Mouse (Mus musculus): Measurements from ENCODE around the gene Spout1.
"Not testable (repeated sequence)": the region's sequence is repeated elsewhere in the genome, so short reads cannot be mapped to it uniquely, and the experiment has no call there.

The Spout1 gene

DNA sequence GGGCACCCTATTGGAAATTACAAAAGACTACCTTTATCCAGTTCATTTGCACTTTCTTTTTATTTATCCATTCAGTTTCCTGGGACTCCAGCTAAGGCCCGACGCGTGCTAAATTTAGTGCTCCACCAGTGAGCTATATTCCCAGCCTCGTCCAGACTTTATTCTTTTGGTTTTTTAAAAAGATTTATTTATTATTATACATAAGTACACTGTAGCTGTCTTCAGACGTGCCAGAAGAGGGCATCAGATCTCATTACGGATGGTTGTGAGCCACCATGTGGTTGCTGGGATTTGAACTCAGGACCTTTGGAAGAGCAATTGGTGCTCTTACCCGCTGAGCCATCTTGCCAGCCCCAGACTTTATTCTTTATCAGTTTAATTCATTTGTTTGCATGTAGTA is 452 bp upstream of the Spout1 start:
- not testable (repeated sequence) for DNase-seq (ENCODE audit: low spot score)

DNA sequence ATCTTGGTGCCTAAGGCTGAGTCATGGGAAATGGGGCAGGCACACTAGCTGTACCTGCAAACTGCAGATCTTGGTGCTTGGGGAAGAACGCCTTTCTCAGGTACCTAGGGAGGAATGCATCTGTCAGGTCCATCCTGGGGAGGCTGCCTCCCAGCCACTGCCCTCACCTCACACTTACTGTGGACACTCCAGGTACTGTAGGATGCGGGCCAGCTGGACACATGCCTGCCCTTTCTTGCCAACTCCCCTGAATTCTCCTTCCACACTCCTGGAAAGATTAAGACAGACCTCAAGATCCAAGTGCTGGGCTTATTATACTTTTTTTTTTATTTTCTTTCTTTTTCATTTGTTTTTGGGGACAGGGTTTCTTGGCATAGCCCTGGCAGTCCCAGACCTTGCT is 1.7 kb downstream of the Spout1 start:
- DNase-seq (ENCODE audit: low spot score), result no peak

DNA sequence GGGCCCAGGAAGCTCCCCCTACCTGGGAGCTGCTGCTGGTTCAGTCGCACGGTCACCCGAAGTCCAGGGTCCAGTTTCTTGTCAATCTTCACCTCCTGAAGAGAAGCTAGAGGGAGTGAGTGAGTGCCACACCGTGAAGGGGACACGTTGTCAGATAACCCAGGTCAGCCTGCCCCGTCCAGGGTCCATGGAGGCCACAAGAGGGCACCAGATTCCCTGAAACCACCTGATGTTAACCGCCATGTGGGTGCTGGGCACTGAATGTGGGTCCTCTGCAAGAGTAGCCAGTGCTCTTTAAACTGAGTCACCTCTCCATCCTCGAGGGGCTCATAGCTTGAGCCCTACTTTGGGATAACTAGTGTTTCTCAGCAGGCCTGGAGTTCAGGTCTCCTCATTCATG is 2.4 kb downstream of the Spout1 start:
- DNase-seq (ENCODE audit: low spot score), result no peak

DNA sequence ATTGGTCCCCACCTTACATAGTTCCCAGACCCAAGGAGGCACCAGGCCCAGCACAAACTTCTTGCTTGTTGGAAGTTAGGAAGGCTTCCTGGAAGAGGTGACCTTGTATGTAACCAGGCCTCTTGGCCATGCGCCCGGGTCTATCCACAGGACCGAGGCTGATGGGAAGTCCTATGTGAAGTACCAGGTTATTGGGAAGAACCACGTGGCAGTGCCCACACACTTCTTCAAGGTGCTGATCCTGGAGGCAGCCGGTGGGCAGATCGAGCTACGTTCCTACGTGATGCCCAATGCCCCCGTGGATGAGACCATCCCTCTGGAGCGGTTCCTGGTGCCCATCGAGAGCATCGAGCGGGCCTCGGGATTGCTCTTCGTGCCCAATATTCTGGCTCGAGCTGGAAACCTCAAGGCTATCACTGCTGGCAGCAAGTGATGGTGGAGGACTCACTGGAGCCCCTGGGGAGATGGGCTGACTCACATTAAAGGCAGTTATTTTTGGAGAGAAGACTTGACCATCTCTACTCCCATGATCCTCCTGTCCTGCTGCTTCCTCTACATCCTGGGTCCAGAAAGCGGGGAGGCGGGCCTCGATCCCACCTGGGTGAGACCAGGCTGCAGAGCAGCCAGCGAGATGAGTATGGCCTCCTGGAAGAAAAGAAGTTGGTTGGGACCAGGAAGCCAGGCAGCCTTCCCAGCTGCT is 4.6 kb downstream of the Spout1 start:
- no peak for DNase-seq (ENCODE audit: low spot score)

DNA sequence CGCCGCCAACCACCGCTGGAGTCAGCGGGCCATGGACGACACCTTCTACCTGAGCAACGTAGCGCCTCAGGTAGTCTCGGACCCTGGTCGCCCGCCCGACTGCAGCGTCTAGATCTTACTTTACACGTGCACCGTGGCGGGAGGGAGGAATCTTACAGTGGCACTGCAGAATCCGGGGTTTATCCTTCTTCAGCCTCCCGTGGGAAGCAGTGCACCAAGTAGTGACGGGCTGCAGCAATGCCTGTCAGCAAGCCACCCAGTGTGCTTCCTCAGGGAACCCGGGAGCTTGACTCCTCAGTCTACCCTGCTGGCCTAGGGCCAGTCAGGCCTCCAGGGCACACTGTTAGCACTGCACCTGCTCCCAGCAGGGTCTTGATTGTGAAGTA is 6.3 kb downstream of the Spout1 start:
- DNase-seq (ENCODE audit: low spot score), result no peak

DNA sequence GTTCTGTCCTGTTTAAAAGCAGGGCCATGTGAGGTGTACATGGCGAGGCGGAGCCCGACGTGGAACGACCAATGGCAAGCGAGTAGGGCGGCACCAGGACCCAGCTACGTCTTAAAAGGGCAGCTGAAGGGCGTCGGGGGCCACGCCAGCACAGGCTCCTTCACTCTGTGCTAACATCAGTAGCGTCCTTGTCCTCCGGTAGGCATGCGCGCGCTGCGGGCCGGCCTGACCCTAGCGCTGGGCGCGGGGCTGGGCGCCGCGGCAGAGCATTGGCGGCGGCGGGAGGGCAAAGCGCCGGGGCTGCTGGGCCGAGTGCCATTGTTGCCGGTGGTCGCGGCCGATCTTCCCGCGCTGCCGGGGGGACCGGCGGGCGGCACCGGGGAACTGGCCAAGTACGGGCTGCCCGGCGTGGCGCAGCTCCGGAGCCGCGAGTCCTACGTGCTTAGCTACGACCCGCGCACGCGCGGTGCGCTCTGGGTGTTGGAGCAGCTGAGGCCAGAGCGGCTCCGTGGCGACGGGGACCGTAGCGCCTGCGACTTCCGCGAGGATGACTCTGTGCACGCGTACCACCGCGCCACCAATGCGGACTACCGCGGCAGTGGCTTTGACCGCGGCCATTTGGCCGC is 6.8 kb downstream of the Spout1 start, which contains the start of gene Endog:
Gene Endog (plus strand): TSS at position 123 of the 626 bp plus-strand sequence.
- peak; percentile 63 for DNase-seq (ENCODE audit: low spot score)

DNA sequence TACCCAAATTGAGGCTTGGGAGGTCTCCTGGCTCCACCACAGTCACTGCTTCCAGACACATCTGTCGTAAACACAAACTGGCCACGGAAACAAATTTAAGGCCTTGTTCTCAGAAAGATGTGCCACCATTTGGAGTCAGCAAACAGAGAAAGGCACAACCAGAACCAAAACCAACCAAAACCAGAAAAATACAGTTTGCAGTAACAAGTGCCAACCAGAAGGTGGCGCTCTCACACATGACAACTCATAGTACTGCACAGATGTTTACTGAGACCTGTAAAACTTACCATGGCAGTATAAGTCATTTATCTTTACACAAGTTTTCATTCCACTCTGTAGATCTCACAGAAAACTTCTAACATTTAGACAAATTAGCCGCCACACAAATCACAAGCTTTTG is 11.6 kb downstream of the Spout1 start:
- DNase-seq (ENCODE audit: low spot score), result no peak

DNA sequence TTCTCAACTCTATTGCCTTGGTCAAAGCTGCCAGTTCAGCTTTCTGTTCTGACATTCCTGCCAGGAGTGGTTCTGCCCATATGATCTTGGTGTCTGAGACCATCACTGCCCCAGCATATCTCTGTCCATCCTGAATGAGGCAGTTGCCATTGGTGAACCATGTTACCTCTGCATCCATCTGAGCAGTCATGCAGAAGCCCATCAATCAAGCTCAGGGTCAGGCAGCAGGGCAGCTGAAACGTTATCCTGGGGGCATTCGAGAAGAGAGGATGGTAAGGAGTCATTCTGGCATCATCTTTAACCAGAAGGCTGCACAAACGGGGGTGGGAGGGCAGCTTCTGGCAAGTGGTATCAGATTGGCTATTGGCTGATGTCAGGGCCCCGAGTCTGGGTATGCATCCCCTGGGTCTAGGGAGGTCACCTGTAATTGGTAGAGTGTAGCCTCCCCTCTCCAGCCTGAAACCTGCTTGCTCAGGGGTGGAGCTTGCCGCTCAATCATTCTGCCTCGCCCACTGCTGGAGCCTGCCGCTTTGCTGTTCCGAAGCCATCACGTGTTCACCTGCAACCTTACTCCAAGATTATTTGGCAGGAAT is 13.8 kb downstream of the Spout1 start:
- DNase-seq (ENCODE audit: low spot score), result no peak

DNA sequence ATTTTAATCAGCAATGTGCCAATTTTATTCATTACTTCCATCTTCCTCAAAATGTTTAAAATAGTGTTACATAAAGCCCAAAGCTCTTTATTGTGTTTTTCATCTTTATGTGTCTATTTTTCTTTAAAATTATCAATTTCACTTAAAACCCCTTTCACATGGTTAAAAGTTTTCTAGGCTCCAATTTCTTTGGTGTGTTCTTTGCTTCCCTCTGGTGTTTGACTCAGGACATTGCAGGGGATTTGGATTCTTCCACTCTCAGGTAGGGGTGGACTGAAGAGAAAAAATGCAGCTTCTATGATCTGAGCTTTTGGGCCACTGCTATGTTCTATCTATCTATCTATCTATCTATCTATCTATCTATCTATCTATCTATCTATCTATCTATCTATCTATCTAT is 16.4 kb downstream of the Spout1 start:
- no peak for DNase-seq (ENCODE audit: low spot score)

DNA sequence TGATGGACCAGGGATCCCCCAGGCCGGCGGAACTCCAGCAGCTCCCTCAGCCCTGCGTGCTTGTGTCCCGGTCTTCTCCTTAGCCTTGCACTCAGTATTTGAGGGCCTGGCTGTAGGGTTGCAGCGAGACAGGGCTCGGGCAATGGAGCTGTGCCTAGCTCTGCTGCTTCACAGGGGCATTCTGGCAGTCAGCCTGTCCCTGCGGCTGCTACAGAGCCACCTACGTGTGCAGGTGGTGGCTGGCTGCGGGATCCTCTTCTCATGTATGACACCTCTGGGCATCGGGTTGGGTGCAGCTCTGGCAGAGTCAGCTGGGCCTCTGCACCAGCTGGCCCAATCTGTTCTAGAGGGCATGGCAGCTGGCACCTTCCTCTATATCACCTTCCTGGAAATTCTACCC is 18.4 kb downstream of the Spout1 start:
- not testable (repeated sequence) for DNase-seq (ENCODE audit: low spot score)

DNA sequence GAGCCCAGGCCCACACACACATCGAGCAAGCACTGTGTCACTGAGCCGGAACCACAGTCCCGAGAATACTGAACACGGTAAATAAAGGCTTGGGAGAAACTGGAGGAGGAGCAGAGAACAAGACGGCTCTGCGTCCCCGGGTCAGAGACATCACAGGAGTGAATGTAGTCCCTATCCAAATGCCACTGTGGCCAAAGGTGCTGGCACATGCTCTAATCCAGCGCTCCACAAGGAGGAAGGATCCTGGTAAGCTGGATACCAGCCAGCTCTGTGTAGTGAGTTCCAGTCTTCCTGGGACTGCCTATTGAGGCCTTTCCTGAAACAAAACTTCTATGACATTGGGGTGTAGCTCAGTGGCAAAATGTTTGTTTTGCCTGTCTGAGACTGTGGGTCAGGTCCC is 25.6 kb downstream of the Spout1 start:
- DNase-seq (ENCODE audit: low spot score), result no peak

DNA sequence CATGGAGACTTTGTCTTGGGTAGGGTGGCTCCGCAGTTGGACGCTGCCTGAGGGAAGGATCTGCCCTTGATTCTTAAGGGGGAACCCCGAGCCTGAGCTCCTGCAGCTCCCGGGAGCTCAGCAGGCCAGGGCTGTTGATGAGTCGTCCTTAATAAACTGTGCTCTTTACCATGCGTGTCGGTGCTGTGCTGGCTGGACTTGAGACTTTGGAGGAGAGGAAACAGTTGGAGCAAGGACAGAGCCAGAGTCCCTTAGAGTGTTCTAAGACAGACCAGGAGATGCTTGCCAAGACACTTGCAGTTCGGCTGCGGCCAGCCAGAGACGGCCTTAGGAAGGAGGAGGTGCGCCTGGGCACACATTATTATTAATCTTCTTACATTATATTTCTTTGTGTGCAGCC is 26.4 kb downstream of the Spout1 start:
- DNase-seq (ENCODE audit: low spot score), result no peak

DNA sequence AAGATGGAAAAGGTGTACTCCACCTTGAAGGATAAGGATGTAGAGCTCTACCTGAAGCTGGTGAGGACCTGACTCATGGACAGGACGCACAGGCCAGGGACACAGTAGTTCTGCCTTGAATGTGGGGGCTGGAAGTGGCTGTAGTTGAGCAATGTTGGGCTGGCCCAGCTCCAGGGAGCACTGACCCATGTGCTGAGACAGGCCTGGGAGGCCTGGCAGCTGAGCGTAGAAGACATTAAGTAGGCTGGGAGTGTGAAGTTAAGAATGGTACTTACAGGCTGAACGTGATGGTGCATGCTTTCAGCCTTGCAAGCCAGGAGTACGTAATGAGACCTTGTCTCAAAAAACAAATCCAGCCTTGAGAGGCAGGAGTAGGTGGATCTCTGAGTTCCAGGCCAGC is 30.8 kb downstream of the Spout1 start:
- no peak for DNase-seq (ENCODE audit: low spot score)

DNA sequence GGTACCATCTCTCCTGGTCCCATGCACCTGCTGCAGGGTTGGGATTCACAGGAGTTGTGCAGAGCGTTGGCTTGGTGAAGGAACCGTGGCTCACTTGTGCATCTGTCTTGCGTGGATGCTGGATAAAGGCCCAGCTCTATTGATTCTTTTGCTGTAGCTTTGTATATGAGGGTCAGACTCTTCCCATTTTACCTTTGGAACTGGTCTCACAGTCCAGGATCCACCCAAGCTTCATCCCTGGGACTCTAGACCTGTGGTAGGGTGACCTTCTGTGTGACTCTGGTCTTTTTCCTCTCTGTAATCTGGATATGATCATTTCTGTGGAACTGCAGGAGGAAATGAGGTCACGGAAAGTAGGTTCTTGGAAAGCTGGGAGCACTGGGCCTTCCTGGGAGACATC is 33.8 kb downstream of the Spout1 start:
- no peak for DNase-seq (ENCODE audit: low spot score)

DNA sequence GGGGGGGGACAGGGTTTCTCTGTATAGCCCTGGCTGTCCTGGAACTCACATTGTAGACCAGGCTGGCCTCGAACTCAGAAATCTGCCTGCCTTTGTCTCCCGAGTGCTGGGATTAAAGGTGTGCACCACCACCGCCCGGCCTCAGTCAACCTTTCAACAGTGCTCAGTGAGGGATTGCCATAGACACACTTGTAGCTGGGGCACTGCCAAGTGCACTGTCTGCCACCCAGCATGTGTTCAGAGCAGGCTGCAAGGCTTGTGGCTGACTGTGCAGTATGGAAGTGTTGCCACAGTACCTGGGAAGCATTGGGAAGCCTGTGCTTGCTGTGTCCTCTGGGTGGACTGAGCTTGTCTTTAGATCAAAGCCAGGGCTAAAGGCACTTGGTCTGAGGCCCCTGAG is 38.2 kb downstream of the Spout1 start:
- not testable (repeated sequence) for DNase-seq (ENCODE audit: low spot score)

DNA sequence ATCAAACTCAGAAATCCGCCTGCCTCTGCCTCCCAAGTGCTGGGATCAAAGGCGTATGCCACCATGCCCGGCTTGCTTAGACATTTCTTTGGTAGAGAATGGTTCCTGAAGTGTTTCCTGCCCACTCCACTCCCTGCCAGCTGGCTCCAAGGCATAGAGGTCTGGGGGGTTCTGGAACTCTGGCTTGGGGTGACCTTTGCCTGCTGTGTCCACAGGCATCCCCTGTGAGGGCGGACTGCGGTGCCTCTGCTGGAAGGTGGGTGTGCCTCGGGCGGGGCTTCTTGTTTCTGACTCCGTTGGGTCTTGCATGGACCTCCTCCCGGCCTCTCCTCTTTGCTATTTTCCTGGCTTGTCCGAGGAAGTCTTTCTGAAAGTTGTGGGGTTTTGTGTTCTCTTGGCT is 41.8 kb downstream of the Spout1 start:
- no peak for DNase-seq (ENCODE audit: low spot score)

DNA sequence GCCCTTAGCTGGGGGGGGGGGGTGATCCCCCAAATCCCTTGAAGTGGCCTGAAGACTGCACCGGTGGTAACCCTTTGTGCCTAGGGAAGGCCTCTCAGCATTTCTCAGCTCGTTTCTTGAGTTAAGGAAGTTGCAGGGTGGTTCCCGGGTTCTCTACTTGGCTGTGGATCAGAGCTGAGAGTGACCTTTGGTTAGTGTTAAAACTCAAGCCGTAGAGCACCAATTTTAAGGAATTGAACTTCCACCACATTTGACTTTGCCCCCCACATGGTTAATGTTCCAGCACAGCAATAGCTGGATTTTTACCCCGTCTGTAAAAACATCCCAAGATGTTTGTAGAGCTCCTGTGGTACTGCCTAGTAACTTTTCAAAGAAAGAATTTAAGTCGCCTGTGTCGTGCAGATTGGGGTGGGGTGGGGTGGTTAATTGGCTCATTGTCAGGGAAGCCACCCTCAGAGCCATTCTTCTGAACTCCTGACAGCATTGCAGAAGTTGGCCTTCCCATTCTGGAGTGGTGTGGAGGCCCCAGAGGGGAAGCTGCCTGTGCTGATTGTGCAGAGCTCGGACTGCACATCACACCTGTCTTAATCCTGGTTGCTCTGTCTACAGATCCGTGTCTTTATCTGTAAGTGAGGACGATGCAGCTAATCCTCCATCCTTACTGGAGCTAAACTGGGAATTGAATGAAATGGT is 43.2 kb downstream of the Spout1 start:
- no peak for DNase-seq (ENCODE audit: low spot score)

DNA sequence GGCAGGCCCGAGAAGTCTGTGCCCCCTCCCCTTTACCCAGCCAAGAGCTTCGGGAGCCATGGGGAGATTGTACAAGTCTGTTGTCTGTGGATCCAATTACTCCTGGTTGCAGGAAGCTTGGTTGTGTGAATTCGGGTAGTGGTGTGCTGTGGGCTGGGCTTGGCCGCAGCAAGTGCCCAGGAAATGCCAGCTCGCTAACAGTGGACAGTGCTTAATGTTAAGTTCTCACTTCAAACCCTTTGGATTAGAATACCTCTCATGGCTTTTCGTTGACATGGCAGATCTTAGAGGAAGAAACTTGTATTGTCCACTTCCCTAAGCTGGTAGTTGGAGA is 43.9 kb downstream of the Spout1 start:
- no peak for DNase-seq (ENCODE audit: low spot score)

DNA sequence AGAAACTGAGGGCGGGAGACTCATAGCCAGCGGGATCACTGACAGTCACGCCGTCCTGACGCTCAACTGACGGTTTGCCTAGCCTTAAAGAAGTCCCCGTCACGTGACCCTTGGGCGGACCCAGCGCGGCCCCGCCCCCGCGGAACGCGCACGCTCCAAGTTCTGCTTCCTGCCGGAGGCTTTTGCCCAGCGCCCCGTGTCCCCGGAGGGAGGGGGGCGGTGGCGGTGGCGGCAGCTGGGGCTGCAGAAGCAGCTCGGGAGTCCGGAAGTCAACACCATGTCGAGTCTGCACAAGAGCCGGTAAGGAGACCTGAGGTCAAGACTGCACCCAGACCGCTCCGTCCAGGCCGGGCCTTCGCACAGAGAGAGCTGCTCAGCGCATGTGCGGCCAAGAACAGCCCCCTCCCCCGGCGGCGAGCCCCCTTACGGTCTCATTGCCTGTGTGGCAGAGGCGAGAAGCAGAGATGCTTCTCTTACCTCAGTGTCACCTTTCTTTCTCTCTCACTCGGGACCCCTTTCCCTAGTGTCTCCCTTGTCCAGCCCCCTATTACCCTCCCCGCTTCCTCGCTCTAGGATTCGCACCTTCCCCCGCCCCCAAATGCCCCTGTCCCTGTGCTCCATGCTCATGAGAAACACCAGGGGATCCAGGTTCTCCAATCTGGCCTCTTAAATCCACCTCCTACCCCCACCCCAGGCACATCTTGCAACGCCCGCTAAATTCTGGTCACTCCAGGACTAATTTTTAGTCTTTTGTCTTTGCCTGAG is 44.5 kb downstream of the Spout1 start, which contains the start of gene Tbc1d13:
Gene Tbc1d13 (plus strand): TSS at position 134 of the 765 bp plus-strand sequence.
- DNase-seq (ENCODE audit: low spot score), result peak; percentile 97

DNA sequence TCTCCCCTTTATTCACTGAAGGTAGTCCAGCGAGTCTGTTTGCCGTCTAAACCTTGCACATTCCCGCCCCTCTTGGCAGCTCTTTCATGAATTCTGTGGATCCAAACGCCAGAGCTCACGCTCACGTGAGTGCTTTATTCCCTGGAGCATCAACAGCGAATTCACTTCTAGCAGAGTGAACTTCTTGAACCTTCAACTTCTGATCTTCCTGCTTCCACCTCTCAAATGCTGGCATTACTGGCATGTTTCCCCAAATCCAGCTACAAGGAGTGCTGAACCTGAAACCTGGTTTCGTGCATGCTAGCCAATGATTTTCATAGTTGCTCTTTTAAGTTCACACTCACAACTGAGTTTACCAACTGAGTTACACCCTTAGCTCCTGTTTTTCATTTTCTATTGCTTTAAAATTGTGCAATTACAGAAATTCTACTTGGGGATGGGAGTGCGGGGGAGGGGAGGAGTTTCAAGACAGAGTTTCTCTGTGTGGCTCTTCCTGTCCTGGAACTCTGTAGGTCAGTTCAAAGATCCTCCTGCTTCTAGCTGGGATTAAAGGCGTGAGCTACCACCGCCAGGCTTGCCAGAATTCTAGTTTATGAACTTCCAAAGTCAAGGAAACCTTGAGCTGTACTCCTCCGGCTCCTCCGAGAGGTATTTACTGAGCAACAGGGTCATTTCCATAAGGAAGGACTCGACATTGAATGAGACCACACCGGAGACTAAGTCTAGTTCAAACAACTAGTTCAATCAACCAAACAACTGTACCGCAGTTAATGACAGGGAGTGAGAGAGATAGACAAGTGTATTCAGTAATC is 45.3 kb downstream of the Spout1 start:
- peak; percentile 31 for DNase-seq (ENCODE audit: low spot score)

DNA sequence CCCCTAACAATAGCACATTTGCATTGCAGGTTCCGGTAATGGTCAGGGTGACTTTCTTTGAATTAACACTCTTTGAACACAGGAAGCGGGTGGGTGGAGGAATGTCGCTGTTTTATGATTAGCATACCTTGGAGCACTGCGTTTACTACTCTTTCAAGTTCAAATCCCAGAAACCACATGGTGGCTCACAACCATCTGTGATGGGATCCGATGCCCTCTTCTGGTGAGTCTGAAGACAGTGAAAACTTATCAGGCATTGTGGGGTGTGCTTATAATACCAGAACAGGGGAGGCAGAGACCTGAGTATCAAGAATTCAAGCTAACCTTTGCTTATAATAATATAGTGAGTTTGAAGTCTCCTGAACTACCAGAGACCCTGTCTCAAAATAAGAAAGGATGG is 47.0 kb downstream of the Spout1 start:
- DNase-seq (ENCODE audit: low spot score), result not testable (repeated sequence)
